Comparison of ENCODE assay signal across 8 mouse cellular contexts in genomic region chr12:11336845-11337244, GRCm38 (mm10).
A peak's percentile ranks its signal among the peaks of the same experiment; 100 is the strongest.
DNase-seq lines count a peak whose midpoint lies in the region; ATAC-seq and TF ChIP-seq lines count a peak whose summit lies in the region.

No protein-coding gene starts in this region.

- H3K4me3 ChIP-seq in forebrain, embryonic 14.5 days (ENCODE audit: low read depth, low read length) = no peak overlapping the region
- no peak overlapping the region for H3K4me3 ChIP-seq in forebrain, embryonic 12.5 days (replicated peaks)
- H3K4me3 ChIP-seq in gastrocnemius, adult 2 months = no peak overlapping the region
- H3K4me3 ChIP-seq in limb, embryonic 10.5 days = no peak overlapping the region

- no peaks in the 10 kb centered on the region for H3K4me1 ChIP-seq in forebrain, embryonic 14.5 days (ENCODE audit: control insufficient read depth, insufficient read depth, low read length)
- H3K4me1 ChIP-seq in forebrain, embryonic 12.5 days = no peaks in the 10 kb centered on the region
- no peaks in the 10 kb centered on the region for H3K4me1 ChIP-seq in limb, embryonic 10.5 days

- no peaks in the 10 kb centered on the region for H3K36me3 ChIP-seq in forebrain, embryonic 14.5 days (ENCODE audit: control insufficient read depth, insufficient read depth, low read length)
- no peaks in the 10 kb centered on the region for H3K36me3 ChIP-seq in forebrain, embryonic 12.5 days (replicated peaks)
- H3K36me3 ChIP-seq in limb, embryonic 10.5 days = no peaks in the 10 kb centered on the region
- no peaks in the 10 kb centered on the region for H3K36me3 ChIP-seq in splenic B cell, adult 2 months (ENCODE audit: control insufficient read depth, insufficient read depth, low read length, poor library complexity, severe bottlenecking)

- H3K27ac ChIP-seq in forebrain, embryonic 14.5 days (ENCODE audit: low read depth, low read length) = no peak overlapping the region
- no peak overlapping the region for H3K27ac ChIP-seq in forebrain, embryonic 12.5 days
- H3K27ac ChIP-seq in gastrocnemius, adult 2 months = no peak overlapping the region
- H3K27ac ChIP-seq in limb, embryonic 10.5 days = no peak overlapping the region

- intact Hi-C loops in gastrocnemius, adult 2 months (cut with DNase I) = loop anchor here (5.0 kb wide), 1 partner anchor 140 kb away; no protein-coding TSS in a partner anchor

- TF ChIP-seq CTCF in gastrocnemius, adult 2 months (IDR thresholded peaks at IDR 0.05) = peak; percentile 83

- no peak overlapping the region for H3K9ac ChIP-seq in forebrain, embryonic 14.5 days (ENCODE audit: low read length)
- no peak overlapping the region for H3K9ac ChIP-seq in forebrain, embryonic 12.5 days

- DNase-seq in forebrain, embryonic 14.5 days (ENCODE audit: low spot score) = peak; percentile 59
- DNase-seq in ovary, postnatal 14 days (ENCODE audit: low spot score) = peak; percentile 32
- DNase-seq in ovary, adult 18-20 months (ENCODE audit: low spot score) = no peak
- peak; percentile 88 for DNase-seq in adipocyte (ENCODE audit: low spot score)
- DNase-seq in gastrocnemius, adult 2 months = peak; percentile 54
- DNase-seq in limb, embryonic 10.5 days (ENCODE audit: low spot score) = peak; percentile 50
- peak; percentile 70 for DNase-seq in splenic B cell, adult 2 months (ENCODE audit: low read depth, low spot score)

- H3K9me3 ChIP-seq in forebrain, embryonic 14.5 days (replicated peaks; ENCODE audit: control insufficient read depth, low read length) = no peaks in the 10 kb centered on the region
- H3K9me3 ChIP-seq in forebrain, embryonic 12.5 days = no peaks in the 10 kb centered on the region
- no peaks in the 10 kb centered on the region for H3K9me3 ChIP-seq in limb, embryonic 10.5 days (replicated peaks)

- ATAC-seq in forebrain, embryonic 14.5 days = 0 out of 2 replicates have a peak, but pooled peaks have one; percentile 40
- ATAC-seq in forebrain, embryonic 12.5 days (ENCODE audit: low FRiP score) = no peak

- 46% methylated on average over 4 of the region's 4 CpGs for WGBS in forebrain, embryonic 14.5 days
- WGBS in forebrain, embryonic 12.5 days = 46% methylated on average over 4 of the region's 4 CpGs
- WGBS in limb, embryonic 10.5 days = 40% methylated on average over 4 of the region's 4 CpGs

- H3K4me2 ChIP-seq in forebrain, embryonic 14.5 days (ENCODE audit: low read length) = no peak overlapping the region
- H3K4me2 ChIP-seq in forebrain, embryonic 12.5 days = no peak overlapping the region

- H3K27me3 ChIP-seq in forebrain, embryonic 14.5 days (replicated peaks; ENCODE audit: control insufficient read depth, insufficient read depth, low read length) = no peaks in the 10 kb centered on the region
- H3K27me3 ChIP-seq in forebrain, embryonic 12.5 days = no peaks in the 10 kb centered on the region
- no peaks in the 10 kb centered on the region for H3K27me3 ChIP-seq in limb, embryonic 10.5 days (ENCODE audit: low read depth, poor library complexity, severe bottlenecking)
- H3K27me3 ChIP-seq in splenic B cell, adult 2 months (ENCODE audit: control insufficient read depth, insufficient read depth, low read length, poor library complexity, severe bottlenecking) = no peaks in the 10 kb centered on the region
